Mouse (Mus musculus): ENCODE data around the gene Ap3d1. TPM values are rescaled to one million over a fixed set of nuclear protein-coding genes. Genes with fewer than 3 reads are reported as not detected.
A peak's percentile ranks its signal among the peaks of the same experiment; 100 is the strongest.

Ap3d1 gene
- polyA plus RNA-seq, 1 experiment, result 136 TPM

- peaks cover 10% of the 10 kb centered on the region for H3K4me1 ChIP-seq (ENCODE audit: control insufficient read depth, insufficient read depth, low read length)
- peak; percentile 62 for DNase-seq
- peak overlapping the region; percentile 6 for H3K4me3 ChIP-seq (replicated peaks; ENCODE audit: extremely low read depth, low read depth, low read length)
- peak; percentile 36; the same call in 1 of the 2 replicates for TF ChIP-seq POLR2A (IDR thresholded peaks at IDR 0.05; ENCODE audit: borderline replicate concordance, extremely low read depth, low read depth, low read length)
- TF ChIP-seq CTCF (IDR thresholded peaks at IDR 0.05; ENCODE audit: insufficient read depth, low read length), result peak; percentile 28; the same call in 1 of the 2 replicates
- WGBS, result under 1% methylated on average over 16 of the region's 16 CpGs
Observed at GRCm38 (mm10) chr10:80751188-80751832, 9.2 kb upstream of the Ap3d1 start.

DNA sequence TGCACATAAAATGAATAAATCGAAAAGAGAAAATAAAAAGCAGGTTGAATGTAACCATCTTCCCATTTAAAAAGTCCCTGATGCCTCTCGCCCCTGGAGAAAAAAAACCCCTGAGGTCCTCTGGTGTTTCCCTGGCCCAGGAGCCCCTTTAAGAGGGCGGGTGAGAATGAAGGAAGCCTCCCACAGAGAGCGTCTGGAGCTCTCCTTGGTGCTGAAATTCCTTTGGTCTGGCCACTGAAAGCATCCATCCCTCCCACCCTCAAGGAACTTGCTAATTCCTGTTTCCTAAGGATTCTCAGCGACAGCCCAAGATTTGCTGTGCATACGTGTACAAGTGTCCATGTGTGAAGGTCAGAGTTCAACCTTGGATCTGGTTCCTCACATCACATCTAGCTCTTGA, 6.5 kb upstream of the Ap3d1 start:
- Histone ChIP-seq H3K4me3 (replicated peaks; ENCODE audit: extremely low read depth, low read depth, low read length) (no peak overlapping the region), H3K4me1 (ENCODE audit: control insufficient read depth, insufficient read depth, low read length) (peaks cover 6% of the 10 kb centered on the region; the same call in 1 of the 2 replicates)
- peak; percentile 42 for DNase-seq
- WGBS, result 8% methylated on average over 6 of the region's 6 CpGs
- TF ChIP-seq POLR2A (IDR thresholded peaks at IDR 0.05; ENCODE audit: borderline replicate concordance, extremely low read depth, low read depth, low read length), result no peak
- no peak for TF ChIP-seq CTCF (IDR thresholded peaks at IDR 0.05; ENCODE audit: insufficient read depth, low read length)

DNA sequence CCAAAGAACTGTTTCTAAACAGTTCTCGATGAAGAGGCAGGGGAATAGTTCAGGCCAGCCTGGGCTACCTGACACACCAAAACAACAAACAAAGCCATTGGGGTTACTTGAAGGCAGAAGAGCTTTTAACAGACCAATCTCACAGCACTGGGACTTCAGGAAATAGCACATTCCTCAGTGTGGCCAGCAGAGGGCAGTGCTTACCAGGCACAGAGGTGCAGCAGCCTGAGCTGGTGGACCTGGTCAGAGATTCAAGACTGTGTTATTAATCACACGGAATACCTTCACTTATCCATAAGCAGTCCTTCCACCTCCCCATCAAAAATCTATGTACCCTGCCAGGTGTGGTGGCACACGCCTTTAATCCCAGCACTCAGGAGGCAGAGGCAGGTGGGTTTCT, 5.3 kb upstream of the Ap3d1 start:
- WGBS, result 10% methylated on average over 3 of the region's 3 CpGs
- no peak overlapping the region for H3K4me3 ChIP-seq (replicated peaks; ENCODE audit: extremely low read depth, low read depth, low read length)
- DNase-seq, result peak; percentile 81
- TF ChIP-seq POLR2A (IDR thresholded peaks at IDR 0.05; ENCODE audit: borderline replicate concordance, extremely low read depth, low read depth, low read length) (no peak), CTCF (IDR thresholded peaks at IDR 0.05; ENCODE audit: insufficient read depth, low read length) (peak; percentile 100)
- H3K4me1 ChIP-seq (ENCODE audit: control insufficient read depth, insufficient read depth, low read length), result peaks cover 5% of the 10 kb centered on the region; the same call in 1 of the 2 replicates

GRCm38 (mm10) chr10:80744262-80744661, 2.2 kb upstream of the Ap3d1 start:
- 25% methylated on average over 5 of the region's 5 CpGs for WGBS

GRCm38 (mm10) chr10:80741634-80742179, 357 bp downstream of the Ap3d1 start:
- no peak for TF ChIP-seq CTCF (IDR thresholded peaks at IDR 0.05; ENCODE audit: insufficient read depth, low read length)
- no peak for DNase-seq
- WGBS, result under 1% methylated on average over 46 of the region's 46 CpGs

More at GRCm38 (mm10) chr10:80744262-80744661, 2.2 kb upstream of the Ap3d1 start:
- peak; percentile 53 for DNase-seq
- TF ChIP-seq CTCF (IDR thresholded peaks at IDR 0.05; ENCODE audit: insufficient read depth, low read length) (no peak), POLR2A (IDR thresholded peaks at IDR 0.05; ENCODE audit: borderline replicate concordance, extremely low read depth, low read depth, low read length) (no peak)
- Histone ChIP-seq H3K4me1 (ENCODE audit: control insufficient read depth, insufficient read depth, low read length) (peaks cover 10% of the 10 kb centered on the region; the same call in 1 of the 2 replicates), H3K4me3 (replicated peaks; ENCODE audit: extremely low read depth, low read depth, low read length) (no peak overlapping the region)

DNA sequence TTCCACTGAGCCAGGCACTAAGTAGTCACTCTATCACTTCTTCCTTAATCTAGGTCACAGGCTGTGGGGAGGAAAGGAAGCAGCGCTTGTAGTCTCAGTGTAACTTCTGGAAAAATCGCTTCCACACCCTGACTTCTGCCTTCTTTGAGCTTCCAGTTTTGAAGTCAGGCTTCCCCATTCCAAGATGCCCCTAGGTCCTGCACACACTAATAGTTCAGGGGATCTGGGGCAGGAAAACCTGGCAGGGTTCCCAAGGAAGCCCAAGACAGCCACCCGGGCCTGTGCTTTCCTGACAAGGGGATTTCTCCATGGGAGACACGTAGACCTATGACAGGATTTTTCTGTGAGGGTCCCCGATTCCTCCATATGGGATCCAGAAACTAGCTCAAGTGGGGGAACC, 918 bp downstream of the Ap3d1 start:
- peak overlapping the region; percentile 92 for H3K4me3 ChIP-seq (replicated peaks; ENCODE audit: extremely low read depth, low read depth, low read length)
- H3K4me1 ChIP-seq (ENCODE audit: control insufficient read depth, insufficient read depth, low read length), result peaks cover 26% of the 10 kb centered on the region
- DNase-seq, result peak; percentile 40
- TF ChIP-seq CTCF (IDR thresholded peaks at IDR 0.05; ENCODE audit: insufficient read depth, low read length), result no peak
- TF ChIP-seq POLR2A (IDR thresholded peaks at IDR 0.05; ENCODE audit: borderline replicate concordance, extremely low read depth, low read depth, low read length), result no peak
- WGBS, result 4% methylated on average over 5 of the region's 5 CpGs

More at GRCm38 (mm10) chr10:80741634-80742179, 357 bp downstream of the Ap3d1 start:
- peak overlapping the region; percentile 92 for H3K4me3 ChIP-seq (replicated peaks; ENCODE audit: extremely low read depth, low read depth, low read length)
- H3K4me1 ChIP-seq (ENCODE audit: control insufficient read depth, insufficient read depth, low read length), result peaks cover 22% of the 10 kb centered on the region

GRCm38 (mm10) chr10:80738657-80739056, 3.4 kb downstream of the Ap3d1 start:
- H3K4me1 ChIP-seq (ENCODE audit: control insufficient read depth, insufficient read depth, low read length), result peaks cover 30% of the 10 kb centered on the region
- TF ChIP-seq CTCF (IDR thresholded peaks at IDR 0.05; ENCODE audit: insufficient read depth, low read length) (no peak), POLR2A (IDR thresholded peaks at IDR 0.05; ENCODE audit: borderline replicate concordance, extremely low read depth, low read depth, low read length) (no peak)
- 50% methylated on average over 1 of the region's 1 CpGs for WGBS
- no peak for DNase-seq
- no peak overlapping the region for H3K4me3 ChIP-seq (replicated peaks; ENCODE audit: extremely low read depth, low read depth, low read length)

DNA sequence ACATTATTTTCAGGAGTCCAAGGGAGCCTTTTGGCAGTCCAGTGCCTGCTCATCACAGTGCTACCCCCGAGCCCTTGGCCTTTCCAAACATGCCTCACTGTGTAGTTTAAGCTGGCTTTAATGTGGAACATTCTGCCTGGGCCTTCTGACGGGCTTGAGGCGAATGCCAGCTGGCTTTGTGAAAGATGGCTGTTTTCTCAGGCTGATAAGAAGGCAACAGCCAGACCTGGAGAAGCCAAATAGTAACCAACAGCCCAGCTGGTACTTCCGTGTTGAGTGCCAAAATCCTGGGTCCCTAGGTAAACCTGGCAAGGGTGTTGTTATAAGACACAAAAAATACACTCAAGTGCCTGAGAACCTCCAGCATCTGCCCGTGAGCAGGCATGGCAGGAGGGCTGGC, 5.3 kb downstream of the Ap3d1 start:
- TF ChIP-seq CTCF (IDR thresholded peaks at IDR 0.05; ENCODE audit: insufficient read depth, low read length) (no peak), POLR2A (IDR thresholded peaks at IDR 0.05; ENCODE audit: borderline replicate concordance, extremely low read depth, low read depth, low read length) (no peak)
- H3K4me1 ChIP-seq (ENCODE audit: control insufficient read depth, insufficient read depth, low read length), result peaks cover 30% of the 10 kb centered on the region
- WGBS, result 32% methylated on average over 5 of the region's 5 CpGs
- no peak overlapping the region for H3K4me3 ChIP-seq (replicated peaks; ENCODE audit: extremely low read depth, low read depth, low read length)
- DNase-seq, result no peak

DNA sequence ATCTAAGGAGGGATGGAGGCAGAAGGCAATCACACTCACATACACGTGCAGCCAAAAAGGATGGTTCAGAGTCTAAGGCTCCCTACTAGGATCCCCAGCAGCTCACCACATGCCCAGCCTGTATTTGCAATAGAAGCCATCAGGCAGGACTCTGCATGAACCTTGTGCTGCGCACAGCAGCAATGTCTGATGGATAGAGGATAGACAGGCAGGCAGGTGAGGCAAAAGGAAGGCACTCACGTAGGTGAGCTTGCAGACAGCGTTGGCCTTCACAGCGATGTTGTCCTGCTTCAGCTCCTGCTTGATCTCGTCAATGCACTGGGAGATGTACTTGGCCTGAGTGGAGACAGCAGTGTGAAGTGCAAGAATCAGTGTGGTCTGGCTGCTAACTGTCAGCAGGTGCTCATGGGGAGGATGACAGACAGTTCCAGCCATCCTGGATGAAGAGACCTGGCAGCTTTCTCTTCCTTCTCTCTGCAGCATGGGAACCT, 9.4 kb downstream of the Ap3d1 start:
- TF ChIP-seq CTCF (IDR thresholded peaks at IDR 0.05; ENCODE audit: insufficient read depth, low read length) (no peak), POLR2A (IDR thresholded peaks at IDR 0.05; ENCODE audit: borderline replicate concordance, extremely low read depth, low read depth, low read length) (no peak)
- WGBS, result 90% methylated on average over 6 of the region's 6 CpGs
- H3K4me3 ChIP-seq (replicated peaks; ENCODE audit: extremely low read depth, low read depth, low read length), result no peak overlapping the region
- H3K4me1 ChIP-seq (ENCODE audit: control insufficient read depth, insufficient read depth, low read length), result peaks cover 15% of the 10 kb centered on the region
- DNase-seq, result no peak
